Mouse (Mus musculus) intestine, postnatal 0 days (tissue): ENCODE results near the gene Gm10382. TPM values are rescaled to one million over a fixed set of nuclear protein-coding genes. Genes with fewer than 3 reads are reported as not detected.
"Not testable (repeated sequence)": the region's sequence is repeated elsewhere in the genome, so short reads cannot be mapped to it uniquely, and the experiment has no call there.

Experiments used
- ATAC-seq: fragments of 200-750 bp; cut with Nextera tagmentation; 2 replicates; pipeline ENCODE4 v1.8.0; 2017; ENCODE audit warnings: mild to moderate bottlenecking, moderate TSS enrichment, moderate library complexity
- H3K27ac ChIP-seq: fragments of 300-500 bp; sonication (generic); 2 replicates; pipeline ENCODE4 v1.5.1; 2014; ENCODE audit warnings: mild to moderate bottlenecking, low read depth, low read length, moderate library complexity
- H3K27me3 ChIP-seq: fragments of 300-500 bp; sonication (generic); replicated peaks from 2 replicates; pipeline ENCODE4 v1.6.1; 2014; ENCODE audit warnings: low read length, mixed read lengths; ENCODE audit not compliant: control insufficient read depth, insufficient read depth
- H3K36me3 ChIP-seq: fragments of 300-500 bp; sonication (generic); 2 replicates; pipeline ENCODE4 v1.6.1; 2014; ENCODE audit warnings: mild to moderate bottlenecking, moderate library complexity; ENCODE audit not compliant: control insufficient read depth, insufficient read depth
- H3K4me1 ChIP-seq: fragments of 300-500 bp; sonication (generic); replicated peaks from 2 replicates; pipeline ENCODE4 v1.6.1; 2014; ENCODE audit warnings: antibody characterized with exemption, low read length, mixed read lengths; ENCODE audit not compliant: control insufficient read depth, insufficient read depth
- H3K4me2 ChIP-seq: fragments of 300-500 bp; sonication (generic); replicated peaks from 2 replicates; pipeline ENCODE4 v1.6.1; 2014; ENCODE audit warnings: low read depth, mild to moderate bottlenecking, moderate library complexity
- H3K4me3 ChIP-seq: fragments of 300-500 bp; sonication (generic); 2 replicates; pipeline ENCODE4 v1.5.1; 2014; ENCODE audit warnings: low read depth, low read length
- H3K9ac ChIP-seq: fragments of 300-500 bp; sonication (generic); 2 replicates; pipeline ENCODE4 v1.6.1; 2014; ENCODE audit warnings: mild to moderate bottlenecking, low read depth, low read length
- H3K9me3 ChIP-seq: fragments of 300-500 bp; sonication (generic); 2 replicates; pipeline ENCODE4 v1.6.1; 2016; ENCODE audit warnings: mixed run types; ENCODE audit not compliant: control insufficient read depth
- CTCF ChIP-seq: sonication (generic); IDR thresholded peaks from 2 replicates; pipeline ENCODE4 v1.5.1; 2016; ENCODE audit warnings: low read depth, mild to moderate bottlenecking, control low read depth, antibody characterized with exemption, moderate library complexity
- WGBS: fragments of 180-500 bp; shearing (Covaris S2); extraction: QIAGEN DNeasy Blood & Tissue Kit; methylation state at CpG from one replicate; pipeline ENCODE4 v1.1.7; 2014; 5-methylcytosine and 5-hydroxymethylcytosine counted together
- polyA plus RNA-seq: library from polyadenylated mRNA; unstranded; fragments of >200 nt; fragmentation: Nextera tagmentation; extraction: Ambion mirVana; gene quantifications from 2 replicates; pipeline ENCODE4 v1.2.1, GENCODE M21; 2015

Gm10382 gene
- polyA plus RNA-seq, 1 experiment from 2014 or later, result 0.16 TPM

DNA sequence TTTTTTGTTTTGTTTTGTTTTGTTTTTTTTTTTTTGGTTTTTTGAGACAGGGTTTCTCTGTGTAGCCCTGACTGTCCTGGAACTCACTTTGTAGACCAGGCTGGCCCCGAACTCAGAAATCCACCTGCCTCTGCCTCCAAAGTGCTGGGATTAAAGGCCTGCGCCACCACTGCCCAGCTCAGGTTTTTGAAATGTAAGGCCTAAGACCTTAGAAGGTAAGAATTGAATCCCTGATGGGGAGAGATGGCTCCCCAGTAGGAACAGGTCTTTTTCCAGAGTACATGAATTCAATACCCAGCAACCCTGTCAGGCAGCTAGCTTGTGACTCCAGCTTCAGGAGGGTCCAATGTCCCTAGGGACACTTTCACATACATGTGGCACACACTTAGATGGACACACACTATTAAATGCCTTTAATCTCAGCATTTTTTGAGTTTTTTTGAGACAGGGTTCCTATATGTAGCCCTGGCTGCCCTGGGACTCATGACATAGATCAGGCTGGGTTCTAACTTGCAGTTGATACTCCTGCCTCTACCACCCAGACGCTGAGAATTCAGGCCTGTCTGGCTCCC is 1.9 kb downstream of the Gm10382 start:
- WGBS, result 87% methylated on average over 3 of the region's 3 CpGs
- H3K27ac ChIP-seq, result peak overlapping the region; percentile 99
- H3K27me3 ChIP-seq, result no peaks in the 10 kb centered on the region
- TF ChIP-seq CTCF, result no peak
- no peak for ATAC-seq
- H3K4me1 ChIP-seq, result 0 out of 2 replicates have a peak, but pooled peaks cover 16% of the 10 kb centered on the region
- H3K9me3 ChIP-seq, result no peaks in the 10 kb centered on the region
- H3K36me3 ChIP-seq, result peaks cover 8% of the 10 kb centered on the region
- no peak overlapping the region for H3K4me3 ChIP-seq
- H3K9ac ChIP-seq, result no peak overlapping the region
- no peak overlapping the region; the same call in 1 of the 2 replicates for H3K4me2 ChIP-seq

GRCm38 (mm10) chr5:125391609-125392008 is 2.5 kb downstream of the Gm10382 start:
- Histone ChIP-seq H3K9me3 (no peaks in the 10 kb centered on the region), H3K4me2 (no peak overlapping the region), H3K27ac (peak overlapping the region; percentile 99), H3K27me3 (no peaks in the 10 kb centered on the region), H3K36me3 (peaks cover 7% of the 10 kb centered on the region; the same call in 1 of the 2 replicates), H3K4me3 (no peak overlapping the region), H3K4me1 (0 out of 2 replicates have a peak, but pooled peaks cover 16% of the 10 kb centered on the region), H3K9ac (0 out of 2 replicates have a peak overlapping the region, but pooled peaks have one; percentile 12)
- no peak for ATAC-seq
- no peak for TF ChIP-seq CTCF
- 54% methylated on average over 5 of the region's 5 CpGs for WGBS

GRCm38 (mm10) chr5:125392176-125392575 is 3.1 kb downstream of the Gm10382 start:
- H3K4me3 ChIP-seq, H3K9ac ChIP-seq, H3K9me3 ChIP-seq, ATAC-seq, H3K36me3 ChIP-seq, H3K27me3 ChIP-seq: not testable (repeated sequence)
- WGBS, result 93% methylated on average over 4 of the region's 4 CpGs
- H3K27ac ChIP-seq, result peak overlapping the region; percentile 99
- peak overlapping the region; percentile 50; the same call in 1 of the 2 replicates for H3K4me2 ChIP-seq
- 0 out of 2 replicates have a peak, but pooled peaks cover 16% of the 10 kb centered on the region for H3K4me1 ChIP-seq

DNA sequence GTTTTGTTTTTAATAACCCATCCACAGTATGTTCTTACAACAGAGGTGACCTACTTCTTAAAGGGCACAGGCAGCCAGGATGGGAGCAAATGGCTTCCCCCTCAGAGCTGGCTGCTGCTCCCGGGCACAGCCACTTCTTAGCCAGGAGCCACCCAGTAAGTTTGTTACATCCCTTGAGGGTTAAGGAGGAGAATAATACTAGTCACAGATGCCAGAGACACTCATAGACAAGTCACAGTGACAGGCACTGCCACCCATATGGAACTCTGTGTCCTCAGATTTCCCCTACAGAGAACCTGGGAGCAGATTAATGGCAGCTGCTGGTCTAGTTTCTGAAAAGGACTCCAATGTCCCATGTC is 3.5 kb downstream of the Gm10382 start:
- 21% methylated on average over 1 of the region's 1 CpGs for WGBS
- Histone ChIP-seq H3K4me1 (0 out of 2 replicates have a peak, but pooled peaks cover 16% of the 10 kb centered on the region), H3K9me3 (no peaks in the 10 kb centered on the region), H3K27me3 (no peaks in the 10 kb centered on the region), H3K27ac (peak overlapping the region; percentile 99), H3K4me2 (peak overlapping the region; percentile 50), H3K9ac (peak overlapping the region; percentile 57; the same call in 1 of the 2 replicates), H3K4me3 (peak overlapping the region; percentile 28; the same call in 1 of the 2 replicates), H3K36me3 (peaks cover 7% of the 10 kb centered on the region; the same call in 1 of the 2 replicates)
- ATAC-seq, result no peak
- TF ChIP-seq CTCF, result no peak

DNA sequence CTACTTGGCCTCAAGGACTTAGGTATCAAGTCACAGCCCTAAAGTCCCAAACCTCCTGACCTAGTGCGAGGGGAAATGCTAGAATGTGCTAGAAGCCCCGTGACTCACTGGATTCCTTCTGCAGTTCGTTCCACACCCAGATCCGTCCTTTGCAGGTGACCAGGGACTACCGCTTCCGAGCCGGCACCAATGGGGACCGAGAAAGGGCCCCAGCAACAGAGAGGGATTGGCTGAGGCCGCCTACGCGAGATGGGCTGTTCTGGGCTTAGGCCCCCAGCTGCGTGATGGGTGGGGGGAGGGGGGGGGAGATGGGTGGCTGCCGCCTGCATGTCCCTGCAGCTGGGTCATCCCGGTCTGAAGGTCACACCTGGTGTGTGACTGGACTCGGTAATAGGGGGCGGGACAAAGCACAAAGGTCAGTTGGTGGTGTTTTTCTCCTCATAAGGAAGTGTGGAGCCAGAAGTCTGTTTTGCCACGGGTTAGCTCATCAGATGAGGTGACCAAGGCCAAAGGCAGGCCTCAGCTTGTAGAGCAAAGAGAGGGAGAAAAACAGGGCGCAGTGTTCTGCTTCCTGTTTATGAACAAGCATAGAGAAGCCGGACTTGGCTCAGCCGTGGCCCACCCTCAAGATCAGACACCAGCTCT is 4.0 kb downstream of the Gm10382 start:
- Histone ChIP-seq H3K4me1 (0 out of 2 replicates have a peak, but pooled peaks cover 16% of the 10 kb centered on the region), H3K9me3 (no peaks in the 10 kb centered on the region), H3K9ac (peak overlapping the region; percentile 57), H3K36me3 (peaks cover 7% of the 10 kb centered on the region; the same call in 1 of the 2 replicates), H3K4me3 (peak overlapping the region; percentile 28), H3K27ac (peak overlapping the region; percentile 99), H3K4me2 (peak overlapping the region; percentile 50), H3K27me3 (no peaks in the 10 kb centered on the region)
- WGBS, result under 1% methylated on average over 20 of the region's 20 CpGs
- TF ChIP-seq CTCF, result no peak
- ATAC-seq, result peak; percentile 92
